Mouse (Mus musculus) adipocyte (in vitro differentiated cells): ENCODE results near the gene Pdilt.
"Not testable (repeated sequence)": the region's sequence is repeated elsewhere in the genome, so short reads cannot be mapped to it uniquely, and the experiment has no call there.

Experiments used
- DNase-seq: peaks from one replicate; pipeline ENCODE4 v3.0.0-alpha.2; 2016; ENCODE audit warnings: low spot score

Pdilt gene

GRCm38 (mm10) chr7:119523389-119523788, at the start of gene Pdilt:
Gene Pdilt, minus strand, starts transcription at chr7:119523489.
- no peak for DNase-seq

GRCm38 (mm10) chr7:119562476-119562875, 39.2 kb upstream of the Pdilt start:
- DNase-seq: not testable (repeated sequence)

DNA sequence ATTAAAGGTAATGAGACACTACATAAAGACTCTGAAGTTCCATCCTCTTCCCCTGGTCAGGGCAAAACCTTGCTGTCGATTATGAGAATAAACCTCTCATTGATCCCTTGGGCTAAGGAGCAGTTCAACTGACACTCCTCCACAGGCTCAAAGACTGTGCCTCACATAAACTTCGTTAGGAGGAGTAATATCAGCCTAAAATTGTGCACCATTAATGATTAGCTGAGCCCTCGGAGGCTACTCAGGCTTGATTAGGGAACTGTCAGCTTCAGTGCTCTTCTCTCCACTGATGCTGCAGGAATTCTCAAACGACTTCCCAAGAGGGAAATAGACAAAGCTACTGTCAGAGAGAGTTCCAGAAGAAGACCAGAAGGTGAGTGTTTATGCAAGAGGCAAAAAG, 38.2 kb upstream of the Pdilt start:
- no peak for DNase-seq

DNA sequence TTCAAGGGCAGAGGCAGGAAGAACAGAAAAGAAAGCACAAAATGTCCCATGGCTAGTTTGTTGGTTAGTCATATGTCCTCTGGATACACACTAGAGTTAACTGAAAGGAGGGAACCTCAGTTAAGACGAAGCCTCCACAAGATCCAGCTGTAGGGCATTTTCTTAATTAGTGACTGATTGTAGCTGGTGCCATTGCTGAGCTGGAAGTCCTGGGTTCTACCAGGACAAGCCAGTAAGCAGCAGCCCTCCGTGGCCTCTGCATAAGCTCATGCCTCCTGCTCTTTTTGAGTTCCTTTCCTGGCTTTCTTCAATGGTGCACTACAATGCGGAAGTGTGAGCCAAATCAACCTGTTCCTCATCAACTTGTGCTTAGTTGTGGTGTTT, 37.2 kb upstream of the Pdilt start:
- DNase-seq: no peak

DNA sequence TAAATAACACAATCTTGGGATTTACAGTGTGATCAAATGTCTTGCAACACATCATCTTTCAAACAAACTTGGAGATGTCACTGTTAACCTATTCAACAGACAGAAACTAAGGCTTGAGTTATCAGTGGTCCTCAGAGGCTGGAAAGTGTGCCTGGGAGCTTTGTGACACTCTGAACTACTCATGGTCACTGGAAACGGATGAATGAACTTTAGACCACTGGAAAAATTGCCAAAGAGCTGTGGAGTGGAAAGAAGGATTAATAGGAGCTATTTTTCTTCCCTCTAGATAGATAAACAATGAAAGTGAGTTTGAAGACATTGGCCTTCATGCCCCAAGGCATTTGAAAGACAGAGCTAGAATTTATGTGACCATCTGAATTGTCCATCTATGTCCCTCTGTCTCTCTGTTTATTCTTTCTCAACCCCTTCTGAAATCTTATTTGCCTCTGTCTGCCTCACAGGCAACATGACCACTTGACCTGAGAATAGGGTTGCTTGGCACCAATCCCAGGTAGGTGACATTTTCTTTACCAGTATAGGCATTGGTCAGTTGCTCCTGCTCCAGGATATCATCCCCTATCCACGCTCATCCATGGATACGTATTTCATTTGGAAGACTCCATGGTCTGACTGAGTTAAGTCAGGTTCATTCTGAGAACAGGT, 36.6 kb upstream of the Pdilt start:
- DNase-seq: no peak

GRCm38 (mm10) chr7:119554040-119554439, 30.8 kb upstream of the Pdilt start, which contains the start of gene Acsm2:
Gene Acsm2, plus strand, starts transcription at chr7:119554340.
- no peak for DNase-seq

DNA sequence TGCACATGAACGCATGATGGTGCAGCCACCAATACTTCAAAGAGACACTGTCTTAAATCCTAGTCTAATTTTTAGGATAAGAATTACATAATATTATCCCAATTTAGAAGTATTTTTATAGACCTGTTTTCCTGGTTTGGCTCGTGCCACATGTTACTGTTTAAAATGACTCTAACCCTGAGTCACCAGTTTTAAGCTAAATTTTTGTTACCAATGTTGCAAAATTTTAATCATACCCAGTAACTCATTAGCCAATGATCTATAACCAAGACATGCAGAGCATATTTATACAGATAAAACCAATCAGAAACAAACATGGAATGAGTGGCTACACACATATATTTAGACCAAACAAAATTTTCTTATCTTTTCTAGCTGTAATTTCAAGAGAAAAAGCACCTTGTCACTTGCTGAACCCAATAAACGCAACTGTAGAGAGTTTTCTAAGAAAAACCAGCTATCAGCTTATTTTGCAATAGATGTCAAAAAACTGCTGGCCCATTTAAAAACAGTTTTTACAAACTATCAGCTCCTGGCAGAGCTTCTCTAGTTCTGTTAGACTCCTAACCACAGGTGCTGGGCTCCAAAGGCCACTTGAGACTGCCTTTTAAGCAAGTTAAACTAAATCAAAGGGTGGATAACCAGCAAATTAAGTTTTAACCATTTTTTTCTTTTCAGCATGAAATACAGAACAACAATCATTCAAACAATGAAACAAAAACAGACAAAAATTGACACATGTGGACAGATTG, 27.4 kb upstream of the Pdilt start:
- DNase-seq: no peak

DNA sequence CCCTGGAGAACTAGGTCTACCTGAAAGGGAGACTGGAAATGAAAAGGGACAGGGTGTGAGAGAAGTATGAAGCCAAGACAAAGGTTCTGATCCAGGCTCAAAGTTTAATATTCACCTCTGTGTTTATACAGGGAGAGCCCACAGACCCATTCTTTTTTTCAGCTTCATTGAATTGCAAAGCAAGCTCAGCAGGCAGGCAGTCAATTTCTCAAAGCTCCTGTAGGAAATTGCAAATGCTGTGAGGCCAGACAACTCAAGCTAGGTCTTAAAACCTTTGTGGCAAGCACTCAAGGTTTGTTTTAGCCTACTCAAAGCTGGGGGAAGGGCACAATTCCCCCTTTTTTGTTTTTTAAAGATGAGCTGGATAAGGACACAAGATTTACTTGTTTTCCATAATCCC, 22.3 kb upstream of the Pdilt start:
- DNase-seq: no peak

- no peak for DNase-seq
These were observed 19.2 kb upstream of the Pdilt start for GRCm38 (mm10) chr7:119542445-119542844.

- no peak for DNase-seq
These were observed 11.1 kb upstream of the Pdilt start for GRCm38 (mm10) chr7:119534389-119534788.

DNA sequence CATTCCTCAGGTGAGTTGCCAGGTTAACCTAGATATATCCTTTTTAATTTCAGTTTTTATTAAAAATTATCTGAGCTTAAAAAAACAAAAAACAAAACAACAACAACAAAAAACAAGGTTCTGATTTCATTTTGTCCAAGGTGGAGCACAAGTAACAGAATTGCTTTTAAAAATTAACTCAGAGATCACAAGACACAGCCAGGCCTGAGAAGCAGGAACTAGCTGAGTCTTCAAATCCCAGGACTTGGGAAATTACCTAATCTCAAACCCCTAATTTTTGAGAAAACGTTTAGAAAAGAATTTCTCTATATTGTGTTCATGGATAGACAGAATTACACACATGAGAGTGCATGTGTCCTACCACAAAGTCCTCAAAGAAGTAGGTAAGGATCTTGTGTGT, 9.6 kb upstream of the Pdilt start:
- no peak for DNase-seq

GRCm38 (mm10) chr7:119528617-119529016, 5.3 kb upstream of the Pdilt start:
- no peak for DNase-seq

DNA sequence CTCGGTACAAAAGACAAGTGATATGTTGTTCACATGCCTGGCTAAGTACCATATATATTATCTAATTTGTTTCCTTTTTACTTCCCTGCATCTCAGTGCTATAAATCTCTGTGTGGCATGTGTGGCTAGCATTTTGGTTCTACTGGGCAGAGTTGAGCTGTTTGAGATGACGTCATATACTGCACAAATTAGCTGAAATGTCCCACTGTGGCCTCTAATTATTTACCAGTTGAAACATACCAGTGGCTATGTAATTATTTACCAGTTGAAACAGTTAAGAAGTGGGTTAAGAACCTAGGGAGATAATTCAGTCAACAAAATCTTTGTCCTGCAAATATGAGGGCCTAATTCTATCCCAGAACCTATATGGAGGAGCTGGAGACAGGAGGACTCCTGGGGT, 4.3 kb upstream of the Pdilt start:
- peak; percentile 13 for DNase-seq

DNA sequence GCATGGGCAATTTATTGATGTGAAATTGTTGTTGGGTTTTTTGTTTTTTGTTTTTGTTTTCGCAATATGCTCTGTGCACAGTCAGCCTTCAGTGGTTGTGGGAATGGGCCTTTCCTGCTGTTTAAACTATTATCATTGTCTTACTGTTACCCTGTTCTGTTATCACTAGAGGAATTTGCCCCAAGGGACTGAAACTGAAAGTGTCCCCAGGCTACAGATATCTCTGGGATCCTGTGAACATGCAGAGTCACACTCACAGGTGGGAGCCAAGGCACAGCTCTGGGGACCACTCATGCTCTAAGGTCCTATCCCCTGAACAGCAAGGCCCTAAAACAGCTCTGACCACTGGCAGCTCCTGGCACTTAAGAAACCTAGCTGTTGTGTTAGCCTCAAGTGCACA, 3.8 kb upstream of the Pdilt start:
- no peak for DNase-seq

GRCm38 (mm10) chr7:119526486-119526885, 3.2 kb upstream of the Pdilt start:
- peak; percentile 21 for DNase-seq

- peak; percentile 85 for DNase-seq
These were observed 2.6 kb upstream of the Pdilt start for GRCm38 (mm10) chr7:119525881-119526281.

GRCm38 (mm10) chr7:119522385-119522784, 904 bp downstream of the Pdilt start:
- DNase-seq: peak; percentile 46

DNA sequence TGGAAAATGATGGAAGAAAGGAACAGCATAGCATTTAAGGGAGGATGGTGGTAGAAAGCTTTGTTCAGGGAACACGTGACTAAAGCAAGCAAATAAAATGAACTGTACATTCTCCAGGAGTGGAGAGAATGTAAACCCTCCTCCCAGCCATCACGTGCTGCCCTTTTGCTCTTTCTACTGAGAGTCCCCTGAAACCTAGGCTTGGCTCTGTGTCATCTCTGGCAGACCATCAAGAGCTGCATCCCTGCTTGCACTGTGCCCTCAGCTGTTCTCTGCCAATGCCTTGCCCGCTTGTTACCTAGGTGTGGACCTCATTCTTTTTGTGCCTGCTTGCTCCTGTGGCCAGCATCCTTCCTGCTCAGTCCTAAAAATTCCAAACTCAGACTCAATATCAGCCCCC, 1.5 kb downstream of the Pdilt start:
- DNase-seq: no peak

DNA sequence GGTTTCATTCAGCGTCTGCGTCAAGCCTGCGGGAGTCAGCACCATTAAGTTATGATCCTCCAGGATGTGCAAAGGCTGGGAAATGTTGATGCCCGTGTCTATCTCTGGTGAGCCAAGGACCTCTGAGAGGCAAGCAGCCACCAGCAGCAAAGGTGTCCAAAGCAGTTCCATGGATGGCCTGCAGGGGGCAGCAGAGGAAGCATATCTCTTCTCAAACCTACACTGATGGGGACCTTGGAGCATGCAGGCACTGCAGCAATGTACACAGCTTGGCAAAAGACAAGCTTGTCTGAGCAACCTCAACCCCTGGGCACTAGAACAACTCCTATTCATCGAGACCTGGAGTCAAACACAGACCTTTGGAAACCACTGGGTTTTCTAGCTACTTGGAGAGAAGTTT, 3.6 kb downstream of the Pdilt start:
- peak; percentile 71 for DNase-seq

- DNase-seq: no peak
These were observed 4.1 kb downstream of the Pdilt start, which contains the start of gene Acsm5 for GRCm38 (mm10) chr7:119519163-119519562. Gene Acsm5, plus strand, starts transcription at chr7:119519463.

DNA sequence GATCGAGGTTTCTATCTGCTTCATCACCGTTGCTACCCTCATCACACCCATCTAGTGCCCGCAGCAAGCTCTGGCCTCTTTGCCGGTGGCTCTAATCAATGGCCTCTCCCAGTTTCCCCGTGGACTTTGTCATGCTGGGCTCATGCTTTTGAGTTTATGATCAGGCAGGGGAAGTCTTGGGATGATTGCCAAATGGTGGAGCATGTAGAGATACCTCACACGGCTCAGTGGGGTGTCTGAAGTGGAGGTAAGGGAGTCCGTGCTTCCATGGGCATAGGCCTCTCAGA, 7.1 kb downstream of the Pdilt start:
- DNase-seq: no peak

DNA sequence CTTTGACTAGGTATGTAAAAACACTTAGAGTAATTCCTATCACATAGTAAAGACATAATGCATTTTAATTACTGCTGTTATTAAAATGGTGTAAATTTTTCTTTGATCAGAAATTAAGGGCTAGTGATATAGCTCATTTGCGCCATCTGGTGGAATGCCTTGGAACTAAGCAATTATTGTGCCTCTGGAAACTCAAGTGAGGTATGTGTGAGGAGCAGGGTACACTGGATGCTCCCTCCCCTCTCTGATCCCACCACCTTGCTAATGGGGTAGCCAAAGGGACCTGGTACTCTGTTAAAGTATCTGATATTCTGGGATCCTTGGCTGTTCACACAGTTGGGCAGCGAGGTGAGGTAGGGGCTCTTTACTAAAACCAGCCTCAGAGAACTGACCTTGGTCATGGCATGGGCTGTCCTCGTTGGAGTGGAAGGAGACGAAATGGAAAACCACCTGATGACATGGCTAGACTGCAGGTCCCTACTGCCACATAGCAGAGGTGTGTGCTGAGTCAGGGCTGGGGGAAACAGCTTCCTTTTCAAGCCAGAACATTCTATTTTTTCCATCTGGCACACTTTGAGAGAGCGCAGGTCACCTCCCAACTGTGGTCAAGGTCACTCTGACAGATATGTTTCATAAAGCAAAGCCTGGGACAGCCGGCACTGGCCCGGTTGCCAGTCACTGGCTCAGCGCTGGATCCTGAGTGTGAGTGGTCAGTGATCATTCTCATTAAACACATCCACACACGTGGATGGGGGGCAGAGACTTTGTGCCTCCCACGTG, 7.6 kb downstream of the Pdilt start:
- DNase-seq: peak; percentile 53

DNA sequence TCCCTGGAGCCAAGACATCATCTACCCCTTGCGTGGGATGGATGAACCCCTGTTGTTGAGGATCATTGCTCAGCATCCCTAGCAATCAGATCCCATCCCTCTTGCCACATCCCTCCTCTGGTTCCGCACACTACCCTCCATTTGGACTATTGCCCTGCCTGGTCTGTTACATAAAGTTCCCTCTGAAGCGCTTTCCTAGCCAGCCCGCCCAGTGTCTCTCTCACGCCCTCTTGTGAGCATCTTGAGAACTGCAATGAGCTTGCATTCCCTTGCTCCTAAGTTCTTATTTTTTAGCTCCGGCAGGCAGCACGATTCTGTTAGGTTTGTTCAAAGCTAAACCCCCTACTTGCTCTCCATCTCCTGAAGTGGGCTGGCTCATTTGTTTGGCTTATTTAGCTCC, 10.2 kb downstream of the Pdilt start:
- DNase-seq: peak; percentile 36
